Mouse (Mus musculus): ENCODE results near the gene Nckap5l.

DNA sequence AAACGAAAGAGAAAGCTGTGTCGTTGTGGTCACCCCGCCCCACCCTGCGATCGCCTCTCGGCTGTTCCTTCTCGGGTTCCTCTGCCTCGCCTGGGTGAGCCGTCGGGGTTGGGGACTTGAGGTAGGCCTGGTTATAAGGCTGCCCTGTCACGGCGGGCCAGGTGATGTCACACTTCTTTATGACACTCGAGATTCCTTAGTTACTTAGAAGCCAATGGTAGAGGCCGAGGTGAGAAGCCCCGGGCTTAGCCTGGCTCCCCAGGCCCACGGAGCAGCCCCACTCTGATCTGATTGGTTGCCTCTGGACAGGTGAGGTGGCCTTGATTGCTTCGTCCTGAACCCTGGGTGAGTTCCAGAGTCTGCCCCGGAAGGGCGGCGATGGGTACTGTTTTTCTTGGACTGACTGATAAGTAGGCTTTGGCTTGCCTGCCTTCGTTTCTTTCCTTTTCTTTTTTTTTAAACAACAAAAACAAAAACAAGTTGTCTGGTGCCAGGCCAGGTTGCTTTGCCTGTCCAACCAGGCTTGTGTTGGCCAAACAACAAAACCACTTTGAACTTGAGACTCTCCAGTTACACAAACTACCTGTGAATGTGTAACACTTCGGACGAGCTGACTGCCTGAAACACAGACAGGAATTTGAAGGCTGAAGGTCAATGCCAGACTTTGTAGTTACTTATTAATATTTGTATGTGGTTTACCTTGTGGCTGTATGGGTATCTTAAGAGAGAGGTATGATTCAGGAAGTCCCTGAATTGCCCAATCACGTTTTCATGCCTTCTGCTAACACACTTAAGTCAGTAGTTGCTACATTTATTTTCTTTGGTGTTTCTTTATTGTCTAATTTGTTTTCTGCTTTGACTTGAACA lies 63.9 kb downstream of the Nckap5l start:
- TF ChIP-seq CTCF (IDR thresholded peaks at IDR 0.05; ENCODE audit: borderline replicate concordance, control insufficient read depth, extremely low read depth, insufficient read depth, low read length, poor library complexity) = no peak
- no peak for TF ChIP-seq POLR2A (IDR thresholded peaks at IDR 0.05; ENCODE audit: control insufficient read depth, extremely low read depth, insufficient read depth, low read length, poor library complexity)

All from thymus, adult 2 months (tissue).